Mouse (Mus musculus) brain, embryonic 14.5 days (tissue): ENCODE measurements around the gene Ccdc106. TPM values are rescaled to one million over a fixed set of nuclear protein-coding genes. Genes with fewer than 3 reads are reported as not detected.

Source experiments
- DNase-seq: peaks from one replicate; pipeline ENCODE4 v3.0.0-alpha.2; 2011; ENCODE audit warnings: low read depth
- CTCF ChIP-seq: fragments of 200-500 bp; IDR thresholded peaks from 2 replicates; pipeline ENCODE4 v1.5.1; 2012; ENCODE audit warnings: inconsistent platforms, mild to moderate bottlenecking, moderate library complexity, borderline replicate concordance; ENCODE audit not compliant: insufficient read depth, insufficient read length; ENCODE audit errors: extremely low read depth
- POLR2A ChIP-seq: fragments of 200-500 bp; IDR thresholded peaks from 2 replicates; pipeline ENCODE4 v1.6.1; 2012; ENCODE audit warnings: mild to moderate bottlenecking, inconsistent platforms, borderline replicate concordance; ENCODE audit not compliant: poor library complexity, insufficient read depth, insufficient read length, severe bottlenecking; ENCODE audit errors: extremely low read depth
- polyA plus RNA-seq: library from polyadenylated mRNA; depleted of rRNA; stranded (reverse); fragments of >200 nt; gene quantifications from 2 replicates; pipeline ENCODE4 v1.2.3, GENCODE M21; 2012

The Ccdc106 gene
- polyA plus RNA-seq, 1 experiment, result 41.4 TPM

GRCm38 (mm10) chr7:5080815-5081214 is 60.5 kb downstream of the Ccdc106 start:
- TF ChIP-seq CTCF, result no peak
- no peak for TF ChIP-seq POLR2A
- no peak for DNase-seq

GRCm38 (mm10) chr7:5081241-5081640 is 60.9 kb downstream of the Ccdc106 start:
- TF ChIP-seq CTCF (no peak), POLR2A (no peak)
- DNase-seq, result no peak

GRCm38 (mm10) chr7:5081939-5082338 is 61.6 kb downstream of the Ccdc106 start:
- DNase-seq, result no peak
- no peak for TF ChIP-seq CTCF
- TF ChIP-seq POLR2A, result no peak

GRCm38 (mm10) chr7:5083325-5084105 is 63.2 kb downstream of the Ccdc106 start:
- no peak for DNase-seq
- TF ChIP-seq POLR2A, result no peak
- no peak for TF ChIP-seq CTCF

- DNase-seq, result no peak
- TF ChIP-seq POLR2A, result no peak
Measured at GRCm38 (mm10) chr7:5085512-5085911, 65.2 kb downstream of the Ccdc106 start.

GRCm38 (mm10) chr7:5086921-5087440 is 66.6 kb downstream of the Ccdc106 start:
- no peak for DNase-seq
- TF ChIP-seq POLR2A (no peak), CTCF (no peak)

GRCm38 (mm10) chr7:5087886-5088285 is 67.5 kb downstream of the Ccdc106 start:
- TF ChIP-seq POLR2A (no peak), CTCF (no peak)
- DNase-seq, result no peak

- TF ChIP-seq CTCF (no peak), POLR2A (no peak)
- DNase-seq, result no peak
Measured at GRCm38 (mm10) chr7:5089853-5090252, 69.5 kb downstream of the Ccdc106 start.

- no peak for DNase-seq
- TF ChIP-seq CTCF (no peak), POLR2A (no peak)
Measured at GRCm38 (mm10) chr7:5091008-5091728, 70.8 kb downstream of the Ccdc106 start.

GRCm38 (mm10) chr7:5092381-5092780 is 72.0 kb downstream of the Ccdc106 start:
- TF ChIP-seq CTCF, result no peak
- no peak for TF ChIP-seq POLR2A
- no peak for DNase-seq

GRCm38 (mm10) chr7:5092831-5093510 is 72.6 kb downstream of the Ccdc106 start:
- no peak for DNase-seq
- TF ChIP-seq CTCF, result no peak
